Mouse (Mus musculus) mouse trophoblast stem cell (cell line): ENCODE results near the gene R3hdm2.

Experiments
- in situ Hi-C, 2 experiments: fragments of 300-500 bp; cut with MseI, MboI; formaldehyde crosslinking; loops; 2 replicates in 1 of 2; 3 replicates in 1 of 2; pipeline ENCODE4 v1.15.1; 2025

Gene R3hdm2

GRCm38 (mm10) chr10:127380251-127380691, at the start of gene R3hdm2:
TSS of gene R3hdm2 (plus strand) at chr10:127380327.
- in situ Hi-C loops, result no loop called here

- in situ Hi-C loops, result no loop called here
These were observed 47.8 kb upstream of the R3hdm2 start for GRCm38 (mm10) chr10:127332211-127332874.

- in situ Hi-C loops, result no loop called here
These were observed 47.0 kb upstream of the R3hdm2 start for GRCm38 (mm10) chr10:127333152-127333551.

- in situ Hi-C loops, result no loop called here
These were observed 44.9 kb upstream of the R3hdm2 start for GRCm38 (mm10) chr10:127335271-127335670.

GRCm38 (mm10) chr10:127336952-127337351, 43.2 kb upstream of the R3hdm2 start:
- in situ Hi-C loops, result no loop called here

DNA sequence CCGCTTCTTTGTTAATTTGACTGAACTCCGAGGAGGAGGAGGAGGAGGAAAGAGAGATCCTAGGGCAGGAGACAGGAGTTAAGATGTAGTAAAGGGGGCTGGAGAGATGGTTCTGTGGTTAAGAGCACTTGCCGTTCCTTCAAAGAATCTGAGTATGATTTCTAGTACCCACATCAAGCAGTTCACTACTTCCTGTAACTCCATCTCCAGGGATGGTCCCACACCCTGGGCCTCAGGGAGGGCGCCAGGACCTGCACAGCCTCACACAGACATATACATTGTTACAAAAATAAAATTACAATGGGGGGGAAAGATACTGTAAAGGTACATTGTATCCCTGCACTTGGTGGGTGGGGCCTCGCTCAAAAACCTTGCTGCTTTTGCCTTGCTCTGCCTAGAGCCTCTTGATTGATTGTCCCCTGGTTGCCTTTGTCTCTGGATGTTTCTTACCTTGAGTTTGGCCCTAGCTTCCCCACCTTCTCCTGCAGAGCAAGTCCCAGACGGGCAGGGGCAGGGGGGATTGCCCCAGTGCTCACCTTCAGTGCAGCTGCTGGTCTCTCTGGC, 42.5 kb upstream of the R3hdm2 start:
- in situ Hi-C loops, result no loop called here

GRCm38 (mm10) chr10:127338930-127339682, 41.0 kb upstream of the R3hdm2 start:
- in situ Hi-C loops, result no loop called here

DNA sequence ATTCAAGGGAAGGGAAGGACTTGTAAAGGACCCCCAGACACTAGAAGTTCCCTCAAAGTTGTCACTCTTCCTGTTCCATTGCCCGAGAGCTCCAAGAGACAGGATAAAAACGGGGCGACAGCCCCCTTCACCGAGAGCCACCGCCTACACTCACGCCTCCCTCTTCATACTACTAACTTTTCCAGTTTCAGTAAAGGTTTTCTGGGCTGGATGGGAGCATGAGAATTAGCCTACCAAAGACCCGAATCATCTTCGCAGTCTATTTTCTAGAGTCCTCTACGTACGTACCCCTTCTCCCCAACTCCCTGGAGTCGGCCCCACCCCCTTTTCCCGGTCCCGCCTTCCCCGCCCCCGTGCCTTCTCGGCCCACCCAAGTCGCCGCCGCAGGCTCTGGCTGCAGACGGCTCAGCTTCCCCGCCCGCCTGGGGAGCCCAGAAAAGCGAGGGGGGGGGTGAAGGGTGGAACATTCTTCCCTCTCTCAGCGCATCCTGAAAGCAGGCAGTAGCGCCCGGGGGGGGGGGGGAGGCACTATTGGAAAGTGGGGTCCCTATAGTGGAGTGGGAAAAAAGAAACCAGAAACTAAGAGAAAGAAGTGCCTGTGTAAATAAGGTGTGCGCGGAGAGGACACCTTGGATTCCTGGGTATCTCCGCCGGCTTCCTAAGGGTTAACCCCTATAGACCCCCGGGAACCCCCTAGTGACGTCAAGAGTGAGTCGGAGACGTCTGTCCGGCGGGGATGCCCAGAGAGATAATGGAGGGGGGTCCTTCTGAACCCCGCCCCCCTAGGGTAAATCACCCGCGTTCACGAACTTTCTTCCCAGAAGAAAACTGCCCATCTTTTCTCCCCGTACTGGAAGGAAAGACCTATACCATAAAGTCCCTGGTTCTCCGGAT, 40.2 kb upstream of the R3hdm2 start:
- in situ Hi-C loops, result no loop called here

GRCm38 (mm10) chr10:127340577-127341359, 39.4 kb upstream of the R3hdm2 start:
- in situ Hi-C loops, result no loop called here

- in situ Hi-C loops, result no loop called here
These were observed 38.8 kb upstream of the R3hdm2 start for GRCm38 (mm10) chr10:127341360-127341690.

- in situ Hi-C loops, result no loop called here
These were observed 38.1 kb upstream of the R3hdm2 start, which contains the start of gene Gli1 for GRCm38 (mm10) chr10:127341891-127342639. TSS of gene Gli1 (minus strand) at chr10:127341974.

DNA sequence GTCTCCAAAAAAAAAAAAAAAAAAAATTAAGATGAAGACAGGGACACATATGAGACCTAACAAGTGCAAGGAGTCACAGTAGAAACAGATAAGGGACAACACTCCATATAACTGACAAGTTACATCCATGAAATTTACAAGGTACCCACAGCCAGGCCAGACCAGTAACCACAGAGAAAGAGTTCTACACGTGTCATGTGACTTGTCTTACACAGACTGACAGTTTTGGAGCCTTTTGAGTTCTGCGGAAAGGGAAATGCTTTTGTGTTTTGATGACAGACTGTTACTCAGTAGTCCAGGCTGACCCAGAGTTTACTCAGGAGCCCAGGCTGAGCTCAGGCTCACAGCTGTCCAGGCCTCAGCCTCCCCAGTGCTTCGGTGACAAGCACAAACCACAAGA, 37.1 kb upstream of the R3hdm2 start:
- in situ Hi-C loops, result no loop called here

DNA sequence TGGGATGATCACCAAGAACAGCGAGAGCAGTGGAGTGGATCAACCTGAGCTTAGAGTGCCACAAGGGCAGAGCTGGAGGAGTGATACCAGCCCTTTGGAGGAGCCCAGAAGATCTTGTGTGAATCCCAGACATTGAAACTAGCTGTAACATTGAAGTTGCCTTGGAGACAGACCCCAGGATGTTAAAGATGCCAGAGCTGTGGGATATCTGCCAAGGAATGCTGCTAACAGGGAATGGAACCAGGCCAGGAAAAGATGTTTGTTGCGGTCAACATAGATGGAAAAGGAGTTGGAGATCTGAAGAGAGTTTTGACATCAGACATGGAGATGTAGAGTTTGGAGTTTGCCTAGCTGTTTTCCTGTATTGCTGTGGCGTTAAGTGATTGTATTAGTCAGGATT, 34.0 kb upstream of the R3hdm2 start:
- in situ Hi-C loops, result no loop called here

- in situ Hi-C loops, result no loop called here
These were observed 31.2 kb upstream of the R3hdm2 start for GRCm38 (mm10) chr10:127348957-127349356.

DNA sequence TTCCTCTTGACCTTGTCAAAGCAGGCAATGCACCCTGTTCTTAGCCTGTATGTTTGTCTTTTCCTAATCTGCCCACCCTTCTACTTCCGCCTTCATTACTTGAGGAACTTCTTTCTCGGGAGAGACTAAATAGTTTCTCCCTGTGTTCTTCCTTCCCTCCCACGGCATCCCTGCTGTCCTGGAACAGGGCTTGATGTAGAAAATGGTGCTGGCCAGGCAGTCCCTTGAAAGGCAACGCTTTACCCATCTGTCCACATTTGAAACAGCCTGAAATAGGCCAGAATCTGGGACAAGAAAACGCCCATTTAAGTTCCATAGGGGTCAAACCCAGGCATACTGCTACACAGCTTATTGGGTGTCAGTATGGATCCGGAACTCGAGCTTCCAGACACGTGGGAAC, 30.3 kb upstream of the R3hdm2 start:
- in situ Hi-C loops, result no loop called here

- in situ Hi-C loops, result no loop called here
These were observed 29.4 kb upstream of the R3hdm2 start for GRCm38 (mm10) chr10:127350594-127351284.

DNA sequence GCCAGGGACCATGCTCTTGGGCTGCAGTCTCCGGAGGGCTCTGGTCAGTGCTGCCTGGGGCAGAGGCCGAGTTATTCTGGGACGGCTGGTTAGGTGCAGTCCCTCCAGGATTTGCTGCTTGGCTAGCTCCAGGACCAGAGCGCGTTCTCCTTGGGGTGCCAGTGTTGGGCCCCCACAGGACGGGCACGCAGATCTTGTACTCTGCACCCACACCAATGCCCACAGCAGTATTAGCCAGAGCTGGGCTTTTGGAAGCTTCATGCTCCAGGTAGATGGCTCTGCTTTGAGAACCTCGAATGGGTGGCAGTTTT, 28.9 kb upstream of the R3hdm2 start:
- in situ Hi-C loops, result no loop called here

DNA sequence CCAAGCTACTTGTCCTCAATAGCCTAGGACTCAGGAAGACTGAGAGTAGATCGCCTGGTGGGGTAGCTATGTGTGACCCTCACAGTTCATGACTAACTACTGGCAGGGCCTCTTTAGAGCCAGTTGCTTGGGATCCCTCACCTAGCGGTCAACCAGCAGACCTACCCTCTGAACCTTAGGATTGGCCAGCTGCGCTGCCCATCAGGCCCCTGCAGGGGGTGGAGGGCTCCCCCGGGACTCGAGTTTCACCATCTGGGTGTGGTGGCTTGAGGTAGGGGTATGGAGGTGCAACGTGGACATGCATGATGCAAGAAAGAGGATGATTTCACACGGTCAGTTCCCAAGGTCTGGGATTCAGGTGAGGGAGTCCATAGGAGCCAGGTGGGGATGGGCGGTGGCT, 28.4 kb upstream of the R3hdm2 start:
- in situ Hi-C loops, result no loop called here

DNA sequence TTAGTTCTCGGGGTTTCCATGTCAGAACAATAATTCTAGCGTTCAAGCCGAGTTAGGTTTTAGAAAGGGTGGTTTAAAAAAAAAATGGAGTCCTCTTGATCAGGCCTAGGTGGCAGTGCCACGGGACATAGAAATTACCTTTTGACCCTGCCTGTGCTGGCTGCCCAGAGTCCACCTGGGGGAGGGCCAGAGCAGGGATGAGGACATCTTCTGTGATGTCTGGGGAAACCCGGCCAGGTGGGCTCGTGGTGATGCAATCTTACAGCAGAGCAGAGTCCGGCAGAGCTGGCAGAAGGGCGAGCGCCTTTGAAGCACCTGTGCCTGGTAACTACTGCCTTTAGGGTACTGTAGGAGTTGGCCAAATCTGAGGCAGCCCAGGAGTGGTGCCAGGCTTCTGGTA, 27.9 kb upstream of the R3hdm2 start:
- in situ Hi-C loops, result no loop called here

DNA sequence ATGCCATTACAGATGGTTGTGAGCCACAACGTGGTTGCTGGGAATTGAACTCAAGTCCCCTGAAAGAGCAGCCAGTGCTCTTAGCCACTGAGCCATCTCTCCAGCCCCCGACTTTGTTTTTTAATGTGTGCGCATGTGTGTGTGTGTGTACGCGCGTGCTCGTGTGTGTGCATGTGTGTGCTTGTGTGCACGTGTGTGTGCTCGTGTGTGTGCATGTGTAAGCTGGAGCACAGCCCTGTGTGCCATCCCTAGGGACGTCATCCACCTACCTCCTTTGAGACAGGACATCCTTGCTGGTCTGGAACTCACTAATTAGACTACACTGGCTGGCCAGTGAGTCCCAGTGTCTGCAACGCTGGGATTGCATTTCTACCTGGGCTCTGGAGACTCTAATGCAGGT, 27.4 kb upstream of the R3hdm2 start:
- in situ Hi-C loops, result no loop called here
